Mouse (Mus musculus) liver (tissue): ENCODE data around the gene 2200002D01Rik.
A peak's percentile ranks its signal among the peaks of the same experiment; 100 is the strongest.
"Not testable (repeated sequence)": the region's sequence is repeated elsewhere in the genome, so short reads cannot be mapped to it uniquely, and the experiment has no call there.

Experiments
- DNase-seq: peaks from one replicate; pipeline ENCODE4 v3.0.0-alpha.2; 2020; ENCODE audit warnings: mixed read lengths

The 2200002D01Rik gene

GRCm38 (mm10) chr7:29236593-29236992 is 11.7 kb downstream of the 2200002D01Rik start:
- no peak for DNase-seq

- no peak for DNase-seq
Observed at GRCm38 (mm10) chr7:29234661-29235060, 13.6 kb downstream of the 2200002D01Rik start.

GRCm38 (mm10) chr7:29233745-29234144 is 14.5 kb downstream of the 2200002D01Rik start:
- DNase-seq = no peak

GRCm38 (mm10) chr7:29232247-29233013 is 15.8 kb downstream of the 2200002D01Rik start, which contains the start of gene Kcnk6:
Gene Kcnk6 (minus strand): TSS chr7:29232515.
- peak; percentile 20 for DNase-seq

- DNase-seq = no peak
Observed at GRCm38 (mm10) chr7:29231517-29231916, 16.7 kb downstream of the 2200002D01Rik start.

- no peak for DNase-seq
Observed at GRCm38 (mm10) chr7:29230560-29230959, 17.7 kb downstream of the 2200002D01Rik start.

GRCm38 (mm10) chr7:29228202-29228601 is 20.1 kb downstream of the 2200002D01Rik start:
- DNase-seq = no peak

- DNase-seq = no peak
Observed at GRCm38 (mm10) chr7:29225520-29225919, 22.7 kb downstream of the 2200002D01Rik start.

GRCm38 (mm10) chr7:29224756-29225394 is 23.4 kb downstream of the 2200002D01Rik start:
- DNase-seq = no peak

- no peak for DNase-seq
Observed at GRCm38 (mm10) chr7:29214846-29215245, 33.4 kb downstream of the 2200002D01Rik start.

GRCm38 (mm10) chr7:29214236-29214635 is 34.0 kb downstream of the 2200002D01Rik start:
- DNase-seq = no peak

GRCm38 (mm10) chr7:29213675-29214082 is 34.6 kb downstream of the 2200002D01Rik start, which contains the start of gene Catsperg1:
Gene Catsperg1 (minus strand): TSS chr7:29214035.
- peak; percentile 29 for DNase-seq

- DNase-seq = not testable (repeated sequence)
Observed at GRCm38 (mm10) chr7:29212775-29213560, 35.3 kb downstream of the 2200002D01Rik start.

GRCm38 (mm10) chr7:29212199-29212765 is 36.0 kb downstream of the 2200002D01Rik start:
- peak; percentile 60 for DNase-seq

GRCm38 (mm10) chr7:29211415-29212198 is 36.7 kb downstream of the 2200002D01Rik start:
- DNase-seq = peak; percentile 80

GRCm38 (mm10) chr7:29211013-29211412 is 37.3 kb downstream of the 2200002D01Rik start:
- peak; percentile 71 for DNase-seq

- DNase-seq = no peak
Observed at GRCm38 (mm10) chr7:29202577-29202976, 45.7 kb downstream of the 2200002D01Rik start.
